Mouse (Mus musculus) midbrain, embryonic 14.5 days (tissue): ENCODE results near the gene 6030458C11Rik. TPM values are rescaled to one million over a fixed set of nuclear protein-coding genes. Genes with fewer than 3 reads are reported as not detected.

Source experiments
- ATAC-seq: fragments of 200-750 bp; cut with Nextera tagmentation; 2 replicates; pipeline ENCODE4 v1.8.0; 2017; ENCODE audit warnings: moderate number of reproducible peaks, moderate library complexity; ENCODE audit not compliant: low FRiP score, low TSS enrichment
- DNase-seq: peaks from one replicate; pipeline ENCODE4 v3.0.0-alpha.2; 2015
- H3K27ac ChIP-seq: fragments of 300-500 bp; sonication (generic); replicated peaks from 2 replicates; pipeline ENCODE4 v1.5.1; 2014; ENCODE audit warnings: mild to moderate bottlenecking, low read depth, low read length, moderate library complexity
- H3K27me3 ChIP-seq: fragments of 300-500 bp; sonication (generic); 2 replicates; pipeline ENCODE4 v1.6.1; 2014; ENCODE audit warnings: low read length, control low read depth, mixed read lengths; ENCODE audit not compliant: control insufficient read depth, insufficient read depth
- H3K36me3 ChIP-seq: fragments of 300-500 bp; sonication (generic); 2 replicates; pipeline ENCODE4 v1.6.1; 2014; ENCODE audit warnings: low read length, control low read depth; ENCODE audit not compliant: control insufficient read depth, insufficient read depth
- H3K4me1 ChIP-seq: fragments of 300-500 bp; sonication (generic); 2 replicates; pipeline ENCODE4 v1.6.1; 2014; ENCODE audit warnings: mild to moderate bottlenecking, antibody characterized with exemption, low read length, control low read depth; ENCODE audit not compliant: control insufficient read depth, insufficient read depth
- H3K4me2 ChIP-seq: fragments of 300-500 bp; sonication (generic); 2 replicates; pipeline ENCODE4 v1.6.1; 2014; ENCODE audit warnings: mild to moderate bottlenecking, low read length, moderate library complexity
- H3K4me3 ChIP-seq: fragments of 300-500 bp; sonication (generic); replicated peaks from 2 replicates; pipeline ENCODE4 v1.5.1; 2014; ENCODE audit warnings: low read depth, low read length
- H3K9ac ChIP-seq: fragments of 300-500 bp; sonication (generic); replicated peaks from 2 replicates; pipeline ENCODE4 v1.6.1; 2014; ENCODE audit warnings: mild to moderate bottlenecking, low read length, moderate library complexity
- H3K9me3 ChIP-seq: fragments of 300-500 bp; sonication (generic); 2 replicates; pipeline ENCODE4 v1.6.1; 2016; ENCODE audit warnings: low read length, control low read depth, mixed read lengths; ENCODE audit not compliant: control insufficient read depth
- WGBS: fragments of 180-500 bp; shearing (Covaris S2); extraction: QIAGEN DNeasy Blood & Tissue Kit; methylation state at CpG from one replicate; pipeline ENCODE4 v1.1.7; 2014; 5-methylcytosine and 5-hydroxymethylcytosine counted together
- polyA plus RNA-seq: library from polyadenylated mRNA; unstranded; fragments of >200 nt; fragmentation: Nextera tagmentation; extraction: Ambion mirVana; gene quantifications from 2 replicates; pipeline ENCODE4 v1.2.1, GENCODE M21; 2014

6030458C11Rik gene
- polyA plus RNA-seq, result 24.1 and 25.7 TPM in 2 replicates

GRCm38 (mm10) chr15:12824197-12824952 lies at the start of gene 6030458C11Rik, which contains the start of gene Drosha:
Gene 6030458C11Rik, minus strand, starts transcription at chr15:12824649.
Gene Drosha, plus strand, starts transcription at chr15:12824815.
- WGBS, result under 1% methylated on average over 67 of the region's 67 CpGs
- ATAC-seq, result peak; percentile 100

GRCm38 (mm10) chr15:12867269-12867668 lies 42.8 kb upstream of the 6030458C11Rik start:
- DNase-seq, result no peak
- H3K4me2 ChIP-seq, result no peak overlapping the region
- peaks cover 61% of the 10 kb centered on the region for H3K36me3 ChIP-seq
- ATAC-seq, result no peak
- 75% methylated on average over 8 of the region's 8 CpGs for whole genome bisulfite sequencing
- H3K27me3 ChIP-seq, result no peaks in the 10 kb centered on the region
- H3K4me1 ChIP-seq, result no peaks in the 10 kb centered on the region
- no peak overlapping the region for H3K4me3 ChIP-seq
- H3K9me3 ChIP-seq, result no peaks in the 10 kb centered on the region
- no peak overlapping the region for H3K27ac ChIP-seq
- H3K9ac ChIP-seq, result no peak overlapping the region

More at GRCm38 (mm10) chr15:12824197-12824952, at the start of gene 6030458C11Rik, which contains the start of gene Drosha:
- H3K9ac ChIP-seq, result peak within 1 kb of the TSS; percentile 87
- peak within 1 kb of the TSS; percentile 77 for H3K27ac ChIP-seq
- peak within 1 kb of the TSS; percentile 90 for H3K4me3 ChIP-seq
- peaks cover 48% of the 10 kb centered on the region for H3K36me3 ChIP-seq
- peak; percentile 98 for DNase-seq
- peak within 1 kb of the TSS; percentile 72 for H3K4me2 ChIP-seq
- H3K4me1 ChIP-seq, result peaks cover 21% of the 10 kb centered on the region
- no peaks in the 10 kb centered on the region for H3K9me3 ChIP-seq
- H3K27me3 ChIP-seq, result no peaks in the 10 kb centered on the region

- Histone ChIP-seq H3K9me3 (no peaks in the 10 kb centered on the region), H3K27me3 (no peaks in the 10 kb centered on the region), H3K4me2 (no peak overlapping the region), H3K4me3 (no peak overlapping the region), H3K4me1 (no peaks in the 10 kb centered on the region), H3K9ac (no peak overlapping the region), H3K27ac (no peak overlapping the region), H3K36me3 (peaks cover 64% of the 10 kb centered on the region)
- ATAC-seq, result no peak
- DNase-seq, result no peak
- WGBS, result 89% methylated on average over 7 of the region's 7 CpGs
Observed at GRCm38 (mm10) chr15:12865595-12866314, 41.3 kb upstream of the 6030458C11Rik start.

- peaks cover 72% of the 10 kb centered on the region for H3K36me3 ChIP-seq
Observed at GRCm38 (mm10) chr15:12863669-12864068, 39.2 kb upstream of the 6030458C11Rik start.

GRCm38 (mm10) chr15:12862061-12862460 lies 37.6 kb upstream of the 6030458C11Rik start:
- WGBS, result 91% methylated on average over 3 of the region's 3 CpGs

More at GRCm38 (mm10) chr15:12863669-12864068, 39.2 kb upstream of the 6030458C11Rik start:
- WGBS, result 78% methylated on average over 1 of the region's 1 CpGs
- Histone ChIP-seq H3K27ac (no peak overlapping the region), H3K4me2 (no peak overlapping the region), H3K9ac (no peak overlapping the region), H3K9me3 (no peaks in the 10 kb centered on the region), H3K4me3 (no peak overlapping the region), H3K4me1 (no peaks in the 10 kb centered on the region), H3K27me3 (no peaks in the 10 kb centered on the region)
- DNase-seq, result peak; percentile 48
- ATAC-seq, result no peak

GRCm38 (mm10) chr15:12858645-12859044 lies 34.2 kb upstream of the 6030458C11Rik start:
- Histone ChIP-seq H3K4me2 (no peak overlapping the region), H3K27me3 (no peaks in the 10 kb centered on the region), H3K4me1 (no peaks in the 10 kb centered on the region), H3K36me3 (peaks cover 88% of the 10 kb centered on the region), H3K27ac (no peak overlapping the region), H3K9ac (no peak overlapping the region), H3K4me3 (no peak overlapping the region), H3K9me3 (no peaks in the 10 kb centered on the region)
- ATAC-seq (no peak), DNase-seq (no peak)
- 95% methylated on average over 3 of the region's 3 CpGs for WGBS

More at GRCm38 (mm10) chr15:12862061-12862460, 37.6 kb upstream of the 6030458C11Rik start:
- no peak for DNase-seq
- Histone ChIP-seq H3K9ac (no peak overlapping the region), H3K4me1 (no peaks in the 10 kb centered on the region), H3K9me3 (no peaks in the 10 kb centered on the region), H3K27ac (no peak overlapping the region), H3K27me3 (no peaks in the 10 kb centered on the region), H3K4me2 (no peak overlapping the region), H3K4me3 (no peak overlapping the region), H3K36me3 (peaks cover 77% of the 10 kb centered on the region)
- ATAC-seq, result no peak

GRCm38 (mm10) chr15:12857840-12858516 lies 33.5 kb upstream of the 6030458C11Rik start:
- H3K27ac ChIP-seq, result no peak overlapping the region
- no peaks in the 10 kb centered on the region for H3K4me1 ChIP-seq
- H3K4me3 ChIP-seq, result no peak overlapping the region
- ATAC-seq (no peak), DNase-seq (no peak)
- WGBS, result 93% methylated on average over 12 of the region's 12 CpGs
- H3K4me2 ChIP-seq, result no peak overlapping the region
- no peak overlapping the region for H3K9ac ChIP-seq
- H3K36me3 ChIP-seq, result peaks cover 92% of the 10 kb centered on the region
- H3K27me3 ChIP-seq, result no peaks in the 10 kb centered on the region
- H3K9me3 ChIP-seq, result no peaks in the 10 kb centered on the region

GRCm38 (mm10) chr15:12856780-12857179 lies 32.3 kb upstream of the 6030458C11Rik start:
- peaks cover 92% of the 10 kb centered on the region for H3K36me3 ChIP-seq
- H3K27ac ChIP-seq, result no peak overlapping the region
- no peaks in the 10 kb centered on the region for H3K4me1 ChIP-seq
- ATAC-seq (no peak), DNase-seq (no peak)
- no peaks in the 10 kb centered on the region for H3K9me3 ChIP-seq
- H3K4me2 ChIP-seq, result no peak overlapping the region
- H3K9ac ChIP-seq, result no peak overlapping the region
- no peak overlapping the region for H3K4me3 ChIP-seq
- WGBS, result 97% methylated on average over 6 of the region's 6 CpGs
- no peaks in the 10 kb centered on the region for H3K27me3 ChIP-seq
